Mouse (Mus musculus) ovary, adult 18-20 months (tissue): Measurements from ENCODE around the gene Fth1.
"Not testable (repeated sequence)": the region's sequence is repeated elsewhere in the genome, so short reads cannot be mapped to it uniquely, and the experiment has no call there.

Source experiments
- DNase-seq: peaks from one replicate; pipeline ENCODE4 v3.0.0; 2022; ENCODE audit warnings: low spot score, mixed read lengths

Gene Fth1

DNA sequence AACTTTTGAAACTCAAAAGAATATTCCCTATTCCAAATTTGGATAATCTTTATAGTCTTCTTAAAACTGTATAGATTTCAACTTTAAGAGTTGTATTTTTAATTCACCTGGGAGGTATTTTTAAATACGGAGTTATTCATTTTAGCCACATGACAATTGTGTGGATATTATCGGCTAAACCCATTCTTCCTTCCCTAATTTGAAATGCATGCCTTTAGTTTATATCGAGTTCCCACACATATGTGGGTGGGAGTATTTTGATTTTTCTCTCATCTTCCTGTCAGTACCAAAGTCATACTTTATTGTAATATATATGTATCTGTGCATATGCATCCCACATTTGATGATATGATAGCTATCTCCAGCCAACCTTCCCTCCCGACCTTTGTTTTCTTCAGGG is at the start of gene Fth1:
Gene Fth1 (plus strand): TSS at position 341 of the 400 bp plus-strand sequence.
- DNase-seq: no peak

DNA sequence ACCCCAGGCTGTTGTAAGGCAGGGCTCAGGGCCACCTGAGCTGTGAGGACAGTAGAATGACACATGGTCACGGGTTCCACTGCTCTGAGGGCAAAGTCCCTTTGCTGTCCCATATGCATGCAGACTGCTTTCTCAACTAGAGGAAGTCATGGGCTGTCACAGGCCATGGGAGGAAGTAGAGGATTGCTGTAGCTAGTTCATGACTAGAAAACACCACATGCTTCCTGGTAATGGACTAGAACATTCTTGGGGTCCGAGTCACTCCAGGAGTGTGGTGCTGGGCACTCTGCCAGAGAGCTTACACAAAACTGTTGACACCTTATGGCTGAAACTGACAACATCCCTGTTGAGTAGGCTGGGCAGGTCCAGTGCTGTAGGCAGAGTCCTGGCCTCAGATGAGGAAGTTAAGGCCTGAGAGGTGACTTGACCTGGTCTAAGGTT is 49.2 kb upstream of the Fth1 start:
- DNase-seq: not testable (repeated sequence)

DNA sequence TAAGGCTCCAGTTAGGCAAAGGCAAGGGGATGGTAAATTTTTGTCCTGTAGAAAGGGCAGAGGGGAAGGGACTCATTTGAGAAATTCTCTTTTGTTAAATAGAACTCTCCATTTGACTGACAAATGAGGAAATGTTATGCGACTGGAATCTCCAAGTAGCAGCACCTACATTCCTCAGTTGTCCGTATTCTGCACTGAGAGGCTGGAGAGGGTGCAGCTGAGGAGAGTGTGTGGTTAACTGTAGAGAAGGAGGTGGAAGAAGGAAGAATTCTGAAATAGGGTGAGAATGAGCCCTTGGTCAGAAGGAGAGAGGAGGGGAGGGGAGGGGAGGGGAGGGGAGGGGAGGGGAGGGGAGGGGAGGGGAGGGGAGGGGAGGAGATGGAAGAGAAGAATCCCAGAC is 46.5 kb upstream of the Fth1 start:
- no peak for DNase-seq

DNA sequence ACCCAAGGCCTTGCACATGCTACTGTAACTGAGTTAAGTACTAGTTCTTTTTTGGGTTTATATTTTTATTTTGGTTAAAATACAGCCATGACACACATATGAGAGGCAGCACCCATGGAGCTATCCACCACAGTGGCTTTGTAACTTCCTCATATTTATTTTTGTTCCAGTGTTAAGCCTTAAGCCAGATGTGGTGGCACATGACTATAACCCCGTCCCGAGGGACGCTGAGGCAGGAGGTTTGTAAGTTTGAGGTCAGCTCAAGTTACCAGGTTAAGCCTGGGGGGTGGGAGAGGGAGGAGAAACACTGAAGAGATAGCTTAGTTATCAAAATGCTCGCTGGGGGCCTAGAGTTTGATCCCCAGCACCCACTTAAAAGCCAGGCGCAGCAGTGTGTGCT is 43.8 kb upstream of the Fth1 start:
- DNase-seq: no peak

DNA sequence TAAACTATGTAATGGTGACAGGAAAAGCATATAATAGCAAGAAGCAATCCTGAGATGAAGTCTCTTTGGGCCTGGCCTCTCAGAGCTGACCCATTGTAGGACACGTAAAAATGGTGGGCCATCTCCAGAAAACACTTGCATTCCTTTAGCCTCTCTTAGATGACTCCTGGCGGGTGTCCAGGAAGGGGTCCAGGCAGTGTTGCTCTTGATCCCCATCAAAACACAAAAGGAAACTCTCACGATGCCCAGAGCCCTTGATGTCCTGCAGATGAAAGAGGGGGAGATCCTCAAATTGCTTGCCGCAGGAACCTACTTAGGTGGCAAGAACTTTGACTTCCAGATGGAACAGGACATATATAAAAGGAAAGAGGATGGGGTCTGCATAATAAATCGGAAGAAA is 43.0 kb upstream of the Fth1 start:
- no peak for DNase-seq

DNA sequence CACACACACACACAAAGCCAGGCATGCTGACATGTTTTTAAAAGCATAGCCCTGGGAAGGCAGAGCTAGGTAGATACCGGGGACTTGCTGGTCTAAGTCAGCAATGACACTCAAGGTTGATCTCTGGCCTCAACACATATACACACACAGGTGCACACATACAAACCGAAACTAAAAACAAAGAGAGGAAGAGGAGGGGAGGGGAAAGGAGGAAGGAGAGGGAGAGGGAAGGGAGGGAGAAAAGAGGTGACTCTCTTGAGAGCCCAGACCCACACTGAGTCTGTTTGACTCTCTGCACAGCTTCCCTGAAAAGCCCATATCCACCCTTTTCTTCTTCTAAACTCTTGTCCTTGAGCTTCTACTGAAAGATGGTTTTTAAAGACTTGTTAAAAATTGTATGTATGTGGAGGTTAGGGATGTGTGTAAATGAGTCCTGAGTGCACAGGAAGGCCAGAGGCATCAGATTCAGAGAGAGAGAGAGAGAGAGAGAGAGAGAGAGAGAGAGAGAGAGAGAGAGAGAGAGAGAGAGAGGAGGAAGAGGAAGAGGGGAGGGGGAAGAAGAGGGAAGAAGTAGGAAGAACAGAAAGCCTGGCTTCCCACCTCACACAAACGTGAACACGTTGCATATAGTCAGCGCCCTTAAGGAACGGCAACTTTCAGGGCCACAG is 42.1 kb upstream of the Fth1 start:
- DNase-seq: no peak

GRCm38 (mm10) chr19:9938824-9939303 is 41.5 kb upstream of the Fth1 start:
- peak; percentile 77 for DNase-seq

DNA sequence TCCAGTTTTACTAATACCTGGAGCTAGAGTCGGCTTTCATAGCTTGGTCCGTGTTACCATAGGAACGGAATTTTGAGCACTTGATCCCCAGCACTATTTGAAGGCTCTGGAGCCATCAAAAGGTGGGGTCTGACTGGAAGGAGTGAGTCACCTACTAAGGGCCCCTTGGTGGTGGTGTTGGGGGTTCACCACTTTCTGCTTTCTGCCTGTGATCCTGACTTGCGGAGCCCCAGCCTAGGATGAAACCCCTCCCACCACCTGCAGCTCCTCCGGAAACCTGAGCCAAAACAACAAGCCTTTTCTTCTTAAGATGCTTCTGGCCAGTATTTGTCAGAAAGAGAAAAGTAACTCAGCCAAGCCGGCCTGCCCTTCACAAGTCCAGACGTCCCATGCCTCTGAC is 40.6 kb upstream of the Fth1 start:
- no peak for DNase-seq

DNA sequence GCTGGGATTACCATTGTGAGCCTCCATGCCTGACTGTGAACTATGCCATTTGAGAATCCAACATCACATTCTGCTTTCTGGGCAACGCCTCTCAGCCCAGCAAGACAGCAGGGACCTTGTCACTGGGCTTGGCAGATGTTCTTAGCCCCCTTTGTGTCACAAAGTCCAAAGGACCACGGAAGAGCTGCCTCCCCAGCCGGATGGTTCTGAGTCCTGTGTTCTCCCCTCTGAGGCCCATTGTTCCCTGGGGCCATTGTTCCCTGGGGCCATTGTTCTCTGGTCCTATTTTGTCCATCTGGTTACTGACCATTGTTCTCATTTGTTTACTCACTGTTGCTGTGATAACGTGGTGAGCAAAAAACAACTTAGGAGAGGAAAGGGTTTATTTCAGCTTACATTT is 39.5 kb upstream of the Fth1 start:
- no peak for DNase-seq

- DNase-seq: no peak
These were observed 38.6 kb upstream of the Fth1 start for GRCm38 (mm10) chr19:9941809-9942208.

DNA sequence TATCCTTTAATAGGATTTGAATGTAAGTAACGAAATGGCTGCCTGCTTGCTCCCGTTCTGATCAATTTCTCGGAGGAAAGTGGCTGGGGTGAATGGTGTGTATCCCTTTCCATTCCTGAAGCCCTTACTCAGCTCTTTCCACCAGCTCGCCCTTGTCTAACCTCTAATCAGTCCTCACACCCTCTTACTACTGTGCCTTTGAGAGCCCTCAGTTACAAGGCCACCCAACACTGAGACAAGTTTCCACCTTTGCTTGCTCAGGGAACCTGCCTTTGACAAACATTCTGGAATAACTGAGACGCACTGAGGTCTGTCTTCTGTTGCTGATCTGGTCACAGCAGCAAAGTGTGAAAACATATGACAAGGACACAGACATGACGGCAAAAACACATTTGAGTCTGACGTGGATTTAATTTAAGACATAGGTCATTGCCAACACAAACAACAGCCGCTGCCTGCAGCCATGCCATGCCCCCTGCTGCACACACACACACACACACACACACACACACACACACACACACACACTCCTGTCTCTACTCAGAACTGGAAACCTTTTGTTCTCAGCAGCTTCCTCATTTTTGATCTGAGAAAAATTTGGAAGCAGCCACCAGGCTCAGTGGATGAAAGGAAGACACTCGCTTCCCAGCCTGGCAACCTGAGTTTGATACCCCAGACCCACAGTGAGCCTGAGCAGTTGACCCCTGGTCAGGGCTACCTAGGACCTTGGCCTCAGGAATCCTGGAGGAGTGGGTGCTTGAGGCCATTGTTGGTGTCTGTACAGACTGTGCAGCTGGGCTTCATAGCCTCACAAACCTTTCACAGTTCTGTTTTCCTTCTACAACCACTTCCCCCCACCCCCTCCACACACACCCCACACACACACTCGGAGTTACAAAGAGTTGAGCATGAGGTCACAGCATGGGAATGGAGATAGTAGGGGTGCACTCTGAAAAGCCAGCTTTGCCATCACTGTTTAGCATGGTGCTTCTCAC is 37.6 kb upstream of the Fth1 start:
- DNase-seq: no peak

DNA sequence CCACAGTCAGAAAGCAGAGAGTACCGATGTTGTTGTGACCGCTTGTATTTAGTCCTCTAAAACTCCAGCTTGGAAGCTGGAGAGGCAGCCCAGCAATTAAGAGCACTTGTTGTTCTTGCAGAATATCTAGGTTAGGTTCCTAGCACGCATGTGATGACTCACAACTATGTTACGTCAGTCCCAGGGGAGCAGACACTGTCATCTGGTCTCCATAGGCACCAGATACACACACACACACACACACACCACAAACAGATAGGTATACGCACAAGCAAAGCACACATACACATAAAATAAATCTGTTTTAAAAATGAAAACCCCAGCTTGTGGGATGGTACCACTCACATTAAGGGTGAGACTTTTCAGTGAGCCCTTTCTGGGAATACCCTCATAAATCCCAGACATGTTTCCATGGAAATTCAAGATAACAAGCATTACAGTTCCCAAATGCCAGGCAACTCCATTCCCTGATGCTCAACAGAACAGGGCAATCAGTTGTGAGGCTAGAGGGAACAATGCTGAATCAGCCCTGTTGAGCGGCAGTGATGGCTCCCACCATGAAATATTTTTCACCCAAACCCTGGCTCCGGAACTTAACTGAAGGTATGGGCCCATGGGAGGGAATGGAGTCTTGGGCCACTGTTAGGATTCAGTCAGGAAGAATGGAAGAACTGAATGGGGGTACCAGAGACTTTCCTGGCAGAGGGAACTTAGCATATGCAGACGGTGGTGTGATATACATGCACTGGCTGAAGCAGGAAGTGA is 34.4 kb upstream of the Fth1 start:
- DNase-seq: no peak

DNA sequence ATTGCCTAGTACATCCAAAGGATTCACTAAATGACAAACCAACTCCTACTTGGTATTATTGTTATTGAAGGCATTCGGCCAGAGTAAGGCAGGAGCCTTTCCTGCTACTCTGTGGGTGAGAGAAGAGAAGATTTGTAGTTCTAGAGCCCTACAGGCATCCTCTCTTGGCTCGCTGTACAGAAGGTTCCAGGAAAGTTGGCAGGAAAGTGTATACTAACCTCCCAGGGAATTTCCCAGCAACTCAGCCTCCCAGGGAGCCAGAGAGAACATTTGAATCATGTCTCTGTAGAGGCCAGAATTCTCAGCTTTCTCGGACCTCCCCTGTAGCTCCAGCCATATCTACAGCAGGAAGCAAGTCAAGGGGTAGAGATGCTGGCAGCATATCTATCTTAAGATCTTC is 33.4 kb upstream of the Fth1 start:
- peak; percentile 43 for DNase-seq

DNA sequence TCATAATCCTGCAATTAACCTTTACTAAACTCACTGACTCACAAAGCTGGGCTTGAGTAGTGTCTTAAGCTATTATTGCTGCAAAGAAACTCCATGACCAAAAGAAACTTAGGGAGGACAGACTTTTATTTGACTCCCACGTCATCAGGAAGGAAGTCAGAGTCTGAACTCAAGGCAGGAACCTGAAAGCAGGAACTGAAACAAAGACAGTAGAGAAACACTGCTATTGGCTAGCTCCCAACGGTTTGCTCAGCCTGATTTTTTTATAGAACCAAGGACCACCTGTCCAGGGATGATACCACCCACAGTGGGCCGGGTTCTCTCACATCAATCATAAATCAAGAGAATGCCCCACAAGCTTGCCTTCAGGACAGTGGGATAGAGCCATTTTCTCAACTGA is 28.0 kb upstream of the Fth1 start:
- no peak for DNase-seq

GRCm38 (mm10) chr19:9952912-9953311 is 27.5 kb upstream of the Fth1 start:
- DNase-seq: no peak

- DNase-seq: peak; percentile 88
These were observed 26.2 kb upstream of the Fth1 start for GRCm38 (mm10) chr19:9954055-9954810.

DNA sequence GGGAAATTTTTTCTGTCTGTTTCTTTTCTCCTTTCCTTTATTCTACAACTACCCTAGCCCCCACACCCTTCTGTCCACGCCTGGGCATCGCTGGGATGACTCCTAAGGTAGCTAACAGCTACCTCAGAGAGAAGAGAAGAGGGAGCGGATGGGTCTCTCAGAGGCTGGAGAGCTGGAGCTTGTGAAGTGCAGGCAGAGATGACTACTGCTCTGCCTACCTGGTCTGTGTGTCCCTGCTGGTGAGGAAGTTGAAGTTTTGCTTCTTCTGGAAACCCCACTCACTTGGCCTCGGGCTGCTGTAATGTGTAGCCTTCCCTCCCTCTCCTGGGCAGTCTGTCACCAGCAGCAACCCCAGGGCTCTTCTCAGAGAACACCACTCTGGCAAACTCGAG is 25.6 kb upstream of the Fth1 start:
- DNase-seq: no peak

DNA sequence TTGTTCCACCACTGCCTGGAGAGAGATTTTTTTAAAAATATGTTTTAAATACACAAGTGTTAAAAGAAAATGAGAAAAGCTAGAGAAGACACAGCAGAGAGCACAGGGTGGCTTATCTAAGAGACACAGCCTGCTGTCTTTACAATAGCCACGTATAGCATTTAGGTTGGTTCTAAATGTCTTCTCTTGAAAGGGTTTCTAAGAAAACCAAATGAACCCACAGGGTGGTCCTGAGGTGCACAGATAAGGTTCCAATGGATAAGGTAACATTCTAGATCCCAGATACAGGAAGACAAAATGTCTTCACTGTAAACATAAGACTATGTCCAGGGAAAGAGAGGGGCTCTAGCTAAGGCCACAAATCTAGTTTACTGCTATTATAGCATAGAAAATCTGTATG is 25.0 kb upstream of the Fth1 start:
- DNase-seq: no peak

DNA sequence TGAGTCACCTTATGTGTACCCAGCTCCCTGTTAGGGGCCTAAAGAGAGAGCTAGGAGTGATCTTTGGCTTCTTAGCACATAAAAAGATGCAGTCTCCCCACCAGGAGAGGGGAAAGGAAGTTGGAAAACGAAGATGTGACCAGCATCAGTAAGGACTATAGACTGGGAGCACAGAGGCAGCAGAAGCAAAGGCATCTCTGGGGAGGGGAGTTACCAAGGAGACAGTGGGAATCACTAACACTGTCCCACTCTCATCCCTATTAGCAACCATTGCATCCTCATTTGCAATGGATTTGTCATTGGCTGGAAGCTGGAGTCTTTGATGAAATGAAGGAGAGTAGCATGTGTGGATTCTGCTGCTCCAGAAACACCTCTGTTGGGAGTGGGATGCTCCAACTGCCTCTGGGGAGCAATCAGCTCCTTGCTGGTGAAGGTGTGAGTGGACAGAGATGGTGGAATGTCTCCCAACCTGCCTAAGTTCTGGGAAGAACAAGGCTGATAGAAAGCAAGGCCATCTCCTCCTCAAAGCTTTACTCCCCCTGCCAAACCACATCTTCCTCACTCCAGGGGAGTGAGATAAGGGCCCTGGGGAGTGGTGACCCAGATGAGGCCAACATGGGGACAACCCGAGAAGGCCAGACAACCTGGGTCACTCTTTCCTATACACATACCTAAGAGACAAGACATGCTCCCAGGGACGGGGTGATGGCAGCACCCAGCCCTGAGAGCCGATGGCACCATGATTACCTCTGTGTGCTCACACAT is 23.6 kb upstream of the Fth1 start:
- DNase-seq: peak; percentile 41

DNA sequence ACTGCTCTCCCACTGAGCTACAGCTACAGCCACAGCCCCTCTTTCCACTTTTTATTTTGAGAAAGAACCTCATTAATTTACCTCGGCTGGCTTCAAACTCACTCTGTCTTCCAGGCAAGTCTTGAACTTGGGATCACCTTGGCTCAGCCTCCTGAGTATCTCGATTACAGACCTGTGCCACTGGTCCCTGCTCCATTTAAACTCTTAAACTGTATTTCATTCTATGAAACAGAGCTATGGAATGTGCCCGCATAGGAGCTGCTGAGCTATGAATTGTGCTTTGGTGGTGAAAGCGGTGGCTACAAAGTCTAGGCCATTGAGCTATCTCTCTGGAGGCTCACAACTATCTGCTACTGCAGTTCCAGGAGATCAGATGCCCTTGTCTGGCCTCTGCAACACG is 22.4 kb upstream of the Fth1 start:
- no peak for DNase-seq

DNA sequence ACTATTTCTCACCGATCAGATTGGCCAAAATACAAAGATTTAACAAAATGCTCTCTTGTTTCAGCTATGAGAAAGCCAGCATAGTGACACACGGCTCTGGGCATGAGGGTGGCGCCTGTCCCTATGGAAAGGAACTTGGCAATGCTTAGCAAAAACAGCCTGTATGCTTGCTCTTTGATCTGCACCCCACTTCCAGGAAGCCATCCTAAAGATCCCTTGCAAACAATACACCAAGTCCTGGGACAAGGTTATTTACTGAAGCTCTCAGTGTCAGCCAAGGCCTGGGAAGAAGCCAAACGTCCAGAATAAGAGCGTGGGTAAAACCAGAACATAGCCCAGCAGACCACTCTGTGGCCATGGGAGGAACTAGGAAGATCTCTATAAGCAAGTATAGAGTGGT is 19.6 kb upstream of the Fth1 start:
- DNase-seq: no peak
